Mouse (Mus musculus): ENCODE measurements around the gene Grap.
"Not testable (repeated sequence)": the region's sequence is repeated elsewhere in the genome, so short reads cannot be mapped to it uniquely, and the experiment has no call there.

Grap gene

DNA sequence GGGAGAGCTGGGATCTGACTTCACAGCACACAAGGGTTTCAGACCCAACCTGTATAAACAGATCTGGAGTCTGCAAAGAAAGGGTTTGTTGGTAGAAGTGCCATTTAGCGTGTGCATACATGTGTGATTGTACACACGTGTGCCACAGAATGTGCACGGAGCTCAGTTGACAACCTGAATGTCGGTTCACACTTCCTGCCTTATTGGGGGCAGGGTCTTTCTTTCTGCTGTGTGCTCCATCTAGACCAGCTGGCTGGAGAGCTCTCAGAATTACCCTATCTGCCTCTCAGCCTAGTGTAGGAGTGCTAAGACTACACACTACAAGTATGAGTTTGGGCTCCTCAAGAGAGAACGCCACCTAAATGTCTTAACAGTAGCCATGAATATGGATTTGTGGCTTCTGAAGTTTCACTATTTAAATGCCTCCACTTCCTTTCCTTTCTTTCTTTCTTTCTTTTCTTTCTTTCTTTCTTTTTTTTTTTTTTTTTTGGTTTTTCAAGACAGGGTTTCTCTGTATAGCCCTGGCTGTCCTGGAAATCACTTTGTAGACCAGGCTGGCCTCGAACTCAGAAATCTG is 13.4 kb upstream of the Grap start:
- DNase-seq (ENCODE audit: low spot score) = no peak

DNA sequence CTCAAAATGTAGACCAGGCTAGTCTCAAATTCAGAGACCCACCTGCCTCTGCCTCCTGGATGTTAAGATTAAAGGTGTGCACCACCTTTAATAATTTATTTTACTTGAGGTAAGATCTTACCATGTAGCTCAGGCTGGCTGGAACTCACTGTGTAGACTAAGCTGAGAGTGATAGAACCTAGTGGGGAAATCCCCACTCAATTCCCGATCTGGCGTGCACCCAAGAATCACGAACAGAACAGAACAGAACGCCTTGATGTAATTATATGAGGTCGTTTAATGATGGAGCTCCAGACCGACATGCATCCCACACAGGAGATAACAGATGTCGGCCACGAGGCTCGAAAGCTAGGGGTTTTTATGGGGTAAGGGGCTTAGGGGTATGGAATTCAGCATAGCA is 12.5 kb upstream of the Grap start:
- not testable (repeated sequence) for DNase-seq (ENCODE audit: low spot score)

DNA sequence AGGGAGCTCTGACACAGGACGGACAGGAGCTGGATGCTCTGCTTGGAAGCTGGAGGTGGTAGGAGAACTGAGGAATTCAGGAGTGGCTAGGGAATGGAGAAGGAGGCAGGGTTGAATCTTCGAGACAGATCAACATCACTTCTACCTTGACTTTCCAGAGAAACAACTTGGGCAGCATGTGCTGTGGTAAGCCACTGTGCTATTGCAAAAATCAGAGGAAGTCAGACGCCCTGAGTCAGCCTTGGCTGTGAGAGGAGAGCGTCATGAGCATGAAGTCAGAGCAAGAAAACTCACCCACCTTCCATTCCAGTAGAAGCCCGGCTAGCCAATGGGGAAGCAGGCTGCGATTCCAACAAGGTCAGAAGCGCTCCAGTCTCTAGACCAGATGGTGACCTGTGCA is 11.0 kb upstream of the Grap start:
- DNase-seq (ENCODE audit: low spot score) = peak; percentile 41

DNA sequence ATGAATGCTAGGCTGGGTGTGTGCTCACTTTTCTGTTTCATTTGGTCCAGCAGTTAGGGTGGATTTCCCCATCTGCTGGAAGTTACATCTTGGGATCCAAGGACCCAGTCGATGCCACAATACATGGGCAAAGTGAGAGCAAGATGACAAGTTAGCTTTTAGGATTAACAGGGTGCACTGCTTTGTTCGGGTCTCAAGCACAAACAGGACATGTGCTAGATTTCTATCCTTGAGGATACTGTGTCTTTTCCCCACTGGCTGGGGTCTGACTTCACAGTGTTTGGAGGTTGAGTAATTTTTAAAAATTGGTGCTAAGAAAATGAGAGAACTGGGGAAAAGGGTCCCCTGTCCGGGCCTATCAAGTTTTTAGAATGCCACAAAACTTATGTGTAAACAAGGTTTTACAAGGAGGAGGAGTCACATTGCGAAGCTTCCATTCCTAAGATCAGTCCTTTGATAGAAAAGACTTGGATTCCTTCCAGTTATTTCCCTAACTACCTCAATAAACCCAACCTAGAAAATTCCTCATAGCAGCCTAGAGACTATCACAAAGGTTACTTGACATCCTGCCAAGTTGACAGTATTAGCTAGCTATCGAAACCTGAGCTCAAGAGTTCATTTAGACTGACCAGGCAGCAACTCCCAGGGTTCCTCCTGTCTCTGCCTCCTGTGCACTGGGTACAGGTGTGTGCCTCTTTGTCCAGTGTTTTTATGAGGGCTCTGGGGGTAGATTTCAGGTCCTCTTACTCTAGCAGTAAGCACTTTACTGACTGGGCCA is 9.7 kb upstream of the Grap start:
- peak; percentile 27 for DNase-seq (ENCODE audit: low spot score)

- DNase-seq (ENCODE audit: low spot score) = no peak
These were observed 8.3 kb upstream of the Grap start for GRCm38 (mm10) chr11:61644576-61645326.

GRCm38 (mm10) chr11:61645357-61645857 is 7.7 kb upstream of the Grap start:
- no peak for DNase-seq (ENCODE audit: low spot score)

- no peak for DNase-seq (ENCODE audit: low spot score)
These were observed 6.5 kb upstream of the Grap start for GRCm38 (mm10) chr11:61646499-61647039.

GRCm38 (mm10) chr11:61647110-61647910 is 5.8 kb upstream of the Grap start:
- DNase-seq (ENCODE audit: low spot score) = no peak

GRCm38 (mm10) chr11:61647956-61648748 is 4.9 kb upstream of the Grap start:
- peak; percentile 55 for DNase-seq (ENCODE audit: low spot score)

- DNase-seq (ENCODE audit: low spot score) = no peak
These were observed 4.3 kb upstream of the Grap start for GRCm38 (mm10) chr11:61648749-61649115.

- no peak for DNase-seq (ENCODE audit: low spot score)
These were observed 3.9 kb upstream of the Grap start for GRCm38 (mm10) chr11:61649163-61649580.

DNA sequence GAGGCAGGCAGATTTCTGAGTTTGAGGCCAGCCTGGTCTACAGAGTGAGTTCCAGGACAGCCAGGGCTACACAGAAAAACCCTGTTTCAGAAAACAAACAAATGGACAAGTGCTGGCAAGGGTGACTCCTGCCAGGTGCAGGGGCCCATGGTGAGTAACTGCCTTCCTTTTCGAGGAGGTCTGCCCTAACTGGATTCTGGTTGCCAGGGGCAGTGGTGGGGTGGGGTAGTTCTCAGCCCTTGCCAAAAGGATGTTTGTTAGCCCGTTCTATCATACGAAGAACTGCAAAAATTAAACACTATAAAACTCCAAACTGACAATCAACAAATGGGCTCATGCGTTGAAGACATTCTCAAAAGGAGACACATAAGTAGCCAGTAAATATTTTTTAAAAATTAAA is 3.4 kb upstream of the Grap start:
- no peak for DNase-seq (ENCODE audit: low spot score)

DNA sequence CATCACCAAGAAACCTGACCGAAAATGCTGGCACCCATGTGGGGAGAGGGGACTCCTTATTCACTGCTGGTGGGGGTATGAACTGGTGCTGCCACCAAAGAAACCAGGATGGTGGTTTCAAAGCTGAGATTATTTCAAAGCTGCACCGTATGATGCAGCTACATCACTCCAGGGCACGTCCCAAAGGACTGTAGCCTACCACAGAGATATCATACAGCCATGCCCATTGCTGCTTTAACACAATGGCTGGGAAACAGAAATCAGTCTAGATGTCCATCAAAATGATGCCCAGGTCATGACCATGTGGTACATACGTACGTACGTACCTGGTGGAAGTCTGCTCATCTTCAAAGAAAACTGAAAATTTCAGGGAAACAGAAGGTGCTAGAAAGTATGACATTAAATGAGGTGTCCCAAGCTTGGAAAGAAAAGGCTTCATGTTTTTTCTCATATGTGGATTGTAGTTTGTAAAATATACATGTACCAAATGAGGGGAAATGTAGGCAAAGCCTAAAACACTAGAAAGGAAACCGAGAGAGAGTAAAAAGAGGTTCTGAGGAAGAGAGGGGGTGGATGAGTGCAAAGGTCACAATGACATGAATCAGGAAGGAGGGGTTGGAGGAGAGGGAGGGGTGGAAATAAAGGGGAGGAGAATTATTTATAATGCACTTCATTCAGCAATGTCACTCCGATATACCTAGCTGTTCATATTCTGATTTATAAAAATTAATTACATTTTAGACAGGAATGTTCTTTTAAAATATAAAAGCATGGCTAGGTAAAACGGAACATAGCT is 2.4 kb upstream of the Grap start:
- DNase-seq (ENCODE audit: low spot score) = no peak

GRCm38 (mm10) chr11:61652216-61652615 is 849 bp upstream of the Grap start:
- no peak for DNase-seq (ENCODE audit: low spot score)

DNA sequence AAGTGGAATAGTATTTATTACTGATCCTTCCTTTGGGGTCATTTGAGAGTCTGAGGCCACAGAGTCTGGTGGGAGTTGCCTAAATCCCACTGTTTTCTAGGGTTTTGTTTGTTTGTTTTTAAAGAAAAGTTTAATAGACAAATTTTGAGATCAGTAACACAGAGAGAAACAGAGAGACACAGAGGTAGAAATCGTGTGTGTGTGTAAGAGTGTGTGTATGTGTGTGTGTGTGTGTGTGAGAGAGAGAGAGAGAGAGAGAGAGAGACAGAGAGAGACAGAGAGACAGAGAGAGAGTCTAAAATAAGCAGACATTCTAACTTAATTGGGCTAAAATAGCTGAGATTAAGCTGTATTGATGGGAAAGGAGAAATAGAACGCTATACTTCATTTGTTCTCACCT is 503 bp downstream of the Grap start:
- DNase-seq (ENCODE audit: low spot score) = no peak

- no peak for DNase-seq (ENCODE audit: low spot score)
These were observed 1.8 kb downstream of the Grap start for GRCm38 (mm10) chr11:61654786-61655311.

DNA sequence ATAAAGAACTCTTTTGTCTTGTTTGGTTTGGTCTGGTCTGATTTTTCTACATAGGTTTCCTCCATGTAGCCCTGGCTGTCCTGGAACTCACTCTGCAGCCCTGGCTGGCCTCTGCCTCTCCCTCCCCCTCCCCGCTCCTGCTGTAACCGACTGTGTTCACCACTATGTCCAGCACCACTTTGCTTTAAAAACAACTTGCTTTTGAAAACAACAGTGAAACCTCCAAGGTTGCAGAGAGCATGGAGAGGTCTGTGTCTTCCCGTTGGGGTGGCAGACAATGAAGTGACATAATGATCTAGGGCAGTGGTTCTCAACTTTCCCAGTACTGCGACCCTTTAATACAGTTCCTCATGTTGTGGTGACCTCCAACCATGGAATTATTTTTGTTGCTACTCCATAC is 2.6 kb downstream of the Grap start:
- no peak for DNase-seq (ENCODE audit: low spot score)

DNA sequence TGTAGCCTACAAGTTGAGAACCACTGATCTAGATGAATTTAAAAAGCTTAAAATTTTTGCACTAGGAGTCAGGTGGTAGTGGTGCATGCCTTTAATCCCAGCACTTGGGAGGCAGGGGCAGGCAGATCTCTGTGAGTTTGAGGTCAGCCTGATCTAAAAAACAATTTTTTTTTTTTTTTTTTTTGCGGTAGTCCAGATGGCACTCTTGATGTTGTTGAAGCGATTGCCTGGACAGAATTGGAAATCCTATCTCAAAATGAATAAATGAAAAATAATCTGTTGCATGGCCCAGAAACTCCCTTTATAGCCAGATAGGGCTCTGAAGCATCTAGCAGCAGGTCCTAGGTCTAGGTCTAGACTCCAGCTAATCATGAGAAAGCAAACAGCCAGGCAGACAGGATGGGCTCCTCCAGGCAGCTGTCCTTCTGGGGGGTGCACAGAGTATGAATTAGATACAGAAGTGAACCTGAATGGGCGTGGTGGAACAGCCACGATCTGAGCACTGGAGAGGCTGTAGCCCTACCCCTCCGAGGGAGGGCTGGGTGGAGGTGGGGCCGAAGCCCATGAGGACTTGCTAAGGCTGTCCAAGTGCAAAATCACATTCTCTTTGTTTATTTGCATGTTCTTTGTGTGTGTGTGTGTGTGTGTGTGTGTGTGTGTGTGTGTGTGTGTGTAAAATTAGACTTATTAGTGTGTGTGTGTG is 3.2 kb downstream of the Grap start:
- no peak for DNase-seq (ENCODE audit: low spot score)

DNA sequence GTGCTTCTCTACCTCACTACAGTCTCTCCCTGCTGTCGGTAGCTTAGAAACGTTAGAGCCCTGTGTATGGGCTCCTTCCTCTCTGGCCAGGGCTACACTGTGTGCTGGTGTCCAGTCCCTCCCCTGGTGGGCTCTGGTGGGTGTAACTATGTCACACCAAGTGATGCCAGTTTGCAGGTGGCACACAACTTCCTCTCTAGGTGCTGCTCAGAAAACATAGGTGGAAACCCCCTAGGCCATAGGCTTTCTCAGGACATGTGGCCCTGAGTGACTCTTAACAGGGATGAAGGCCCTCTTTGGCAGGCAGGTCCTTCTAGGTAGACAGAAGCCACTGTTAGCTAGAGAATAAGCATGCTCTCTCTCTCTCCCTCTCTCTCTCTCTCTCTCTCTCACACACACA is 4.4 kb downstream of the Grap start:
- no peak for DNase-seq (ENCODE audit: low spot score)

Measured in adipocyte (in vitro differentiated cells).